Mouse (Mus musculus): ENCODE measurements around the gene Pnrc2. TPM values are rescaled to one million over a fixed set of nuclear protein-coding genes. Genes with fewer than 3 reads are reported as not detected.

Pnrc2 gene
- polyA plus RNA-seq, 1 experiment from 2014 or later, result 105 TPM

GRCm38 (mm10) chr4:135872015-135872414 is 1.6 kb downstream of the Pnrc2 start:
- H3K27me3 ChIP-seq, result no peaks in the 10 kb centered on the region
- ATAC-seq, result no peak
- POLR2A ChIA-PET, result interaction anchor here (0.6 kb wide), 1 partner anchor 74 kb away, joined by 3 read pairs; no protein-coding TSS in a partner anchor
- CTCF ChIA-PET, result no interaction called here
- no peak for DNase-seq (ENCODE audit: low read depth, low spot score)
- TF ChIP-seq CTCF (IDR thresholded peaks at IDR 0.05), result no peak
- in situ Hi-C loops (cut with MboI; ENCODE audit: low pct_unique_long_range_greater_than_20kb), result loop anchor here (10.0 kb wide), 1 partner anchor 187 kb away; the partner anchor contains the start of gene Ifnlr1

DNA sequence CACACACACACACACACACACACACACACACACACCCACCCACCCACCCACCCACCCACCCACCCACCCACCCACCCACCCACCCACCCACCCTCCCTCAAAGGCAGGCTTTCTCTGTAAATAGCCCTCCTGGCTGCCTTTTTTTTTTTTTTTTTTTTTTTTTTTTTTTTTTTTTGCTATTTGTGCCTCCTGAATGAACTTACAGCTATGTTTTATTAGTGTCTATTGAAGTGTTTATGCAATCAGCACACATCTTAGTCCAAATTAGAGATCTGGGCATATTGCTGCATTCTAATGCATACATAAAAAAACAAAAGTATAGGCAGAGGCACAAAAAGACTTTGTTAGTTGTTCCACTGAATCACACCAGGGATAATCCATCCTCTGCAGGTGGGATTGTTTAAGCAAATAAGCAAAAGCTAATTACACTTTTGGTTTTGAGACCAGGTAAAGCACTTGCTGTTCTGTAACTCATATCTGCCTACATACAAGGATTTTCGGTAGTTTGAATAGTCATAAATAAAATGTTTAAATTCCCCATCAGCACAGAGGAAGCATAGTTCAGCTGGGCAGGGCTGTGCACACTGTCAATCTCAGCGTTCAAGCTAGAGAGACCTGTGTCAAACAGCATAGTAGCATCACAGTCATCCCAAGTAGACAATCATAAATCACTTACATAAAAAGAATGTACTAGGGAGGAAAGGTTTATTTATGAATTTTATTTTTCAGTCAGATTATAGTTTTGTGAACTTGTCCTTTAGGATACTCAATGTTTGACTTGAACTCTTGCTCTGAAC is 3.2 kb downstream of the Pnrc2 start:
- no peak for DNase-seq (ENCODE audit: low read depth, low spot score)
- in situ Hi-C loops (cut with MboI; ENCODE audit: low pct_unique_long_range_greater_than_20kb), result loop anchor here (10.0 kb wide), 1 partner anchor 186 kb away; the partner anchor contains the start of gene Ifnlr1
- TF ChIP-seq CTCF (IDR thresholded peaks at IDR 0.05), result no peak
- no peaks in the 10 kb centered on the region for H3K27me3 ChIP-seq
- ATAC-seq, result no peak
- ChIA-PET POLR2A (interaction anchor here (0.6 to 1.3 kb wide), 2 partner anchors 10 to 459 kb away, joined by 3 to 7 read pairs; no protein-coding TSS in a partner anchor), CTCF (interaction anchor here (1.6 kb wide), 1 partner anchor 69 kb away, joined by 6 read pairs; no protein-coding TSS in a partner anchor)

DNA sequence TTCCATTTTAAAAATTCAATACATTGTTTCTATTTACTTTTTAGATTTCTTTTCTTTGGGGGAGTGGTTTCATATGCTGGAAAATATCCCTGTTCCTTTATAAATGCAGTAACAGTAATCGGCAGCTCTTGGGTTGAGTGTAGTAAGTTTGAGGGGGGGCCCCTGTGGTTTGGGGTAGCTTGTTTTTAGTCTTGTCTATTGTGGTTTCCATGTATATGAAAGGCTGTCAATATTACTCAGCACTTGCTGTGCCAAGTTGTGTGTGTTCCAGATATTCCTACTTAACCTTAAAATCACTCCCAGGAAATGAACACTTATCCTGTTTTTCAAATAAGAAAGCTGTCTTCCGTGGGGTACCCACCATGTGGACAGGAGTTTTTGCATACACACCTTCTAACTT is 4.7 kb downstream of the Pnrc2 start:
- CTCF ChIA-PET, result interaction anchor here (1.6 kb wide), 1 partner anchor 68 kb away, joined by 6 read pairs; no protein-coding TSS in a partner anchor
- ATAC-seq (no peak), DNase-seq (ENCODE audit: low read depth, low spot score) (no peak)
- POLR2A ChIA-PET, result interaction anchor here (0.8 to 1.1 kb wide), 3 partner anchors 9 to 14 kb away, joined by 3 read pairs; partner anchors contain the start of gene Srsf10
- no peak for TF ChIP-seq CTCF (IDR thresholded peaks at IDR 0.05)
- H3K27me3 ChIP-seq, result no peaks in the 10 kb centered on the region
- in situ Hi-C loops (cut with MboI; ENCODE audit: low pct_unique_long_range_greater_than_20kb), result no loop called here

DNA sequence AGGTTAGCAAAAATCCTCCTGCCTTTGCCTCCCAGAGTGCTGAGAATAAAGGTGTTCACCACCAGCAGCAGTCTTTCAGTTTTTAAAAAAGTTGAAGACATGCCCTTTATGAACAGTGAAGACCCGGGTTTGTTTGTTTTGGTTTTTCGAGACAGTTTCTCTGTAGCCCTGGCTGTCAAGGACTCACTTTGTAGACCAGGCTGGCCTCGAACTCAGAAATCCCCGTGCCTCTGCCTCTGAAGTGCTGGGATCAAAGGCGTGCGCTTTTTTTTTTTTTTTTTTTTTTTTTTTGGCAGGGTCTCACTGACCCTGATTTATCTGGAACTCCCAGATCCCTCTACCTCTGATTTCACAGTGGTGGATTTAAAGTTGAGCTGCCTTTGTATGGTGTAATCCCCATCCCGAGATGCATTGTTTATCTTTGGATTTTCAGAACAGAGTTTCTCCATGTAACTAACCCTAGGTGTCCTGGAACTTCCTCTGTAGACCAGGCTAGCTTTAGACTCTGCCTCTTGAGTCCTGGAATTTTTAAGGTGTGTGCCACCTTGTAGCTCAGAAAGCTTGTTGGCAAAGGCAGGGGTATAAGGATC is 16.0 kb downstream of the Pnrc2 start:
- ChIA-PET POLR2A (interaction anchor here (0.6 to 0.7 kb wide), 2 partner anchors 1348 to 1574 kb away, joined by 4 to 6 read pairs; no protein-coding TSS in a partner anchor), CTCF (interaction anchor here (0.7 kb wide), 1 partner anchor 867 kb away, joined by 3 read pairs; no protein-coding TSS in a partner anchor)
- no peak for DNase-seq (ENCODE audit: low read depth, low spot score)
- in situ Hi-C loops (cut with MboI; ENCODE audit: low pct_unique_long_range_greater_than_20kb), result no loop called here
- no peak for ATAC-seq
- TF ChIP-seq CTCF (IDR thresholded peaks at IDR 0.05), result no peak
- no peaks in the 10 kb centered on the region for H3K27me3 ChIP-seq

- DNase-seq (ENCODE audit: low read depth, low spot score), result no peak
- no peaks in the 10 kb centered on the region for H3K27me3 ChIP-seq
- in situ Hi-C loops (cut with MboI; ENCODE audit: low pct_unique_long_range_greater_than_20kb), result no loop called here
- CTCF ChIA-PET, result no interaction called here
- POLR2A ChIA-PET, result interaction anchor here (0.9 kb wide), 1 partner anchor 13 kb away, joined by 3 read pairs; no protein-coding TSS in a partner anchor
- ATAC-seq, result peak; percentile 58
- TF ChIP-seq CTCF (IDR thresholded peaks at IDR 0.05), result no peak
Observed at GRCm38 (mm10) chr4:135856223-135857091, 17.2 kb downstream of the Pnrc2 start.

DNA sequence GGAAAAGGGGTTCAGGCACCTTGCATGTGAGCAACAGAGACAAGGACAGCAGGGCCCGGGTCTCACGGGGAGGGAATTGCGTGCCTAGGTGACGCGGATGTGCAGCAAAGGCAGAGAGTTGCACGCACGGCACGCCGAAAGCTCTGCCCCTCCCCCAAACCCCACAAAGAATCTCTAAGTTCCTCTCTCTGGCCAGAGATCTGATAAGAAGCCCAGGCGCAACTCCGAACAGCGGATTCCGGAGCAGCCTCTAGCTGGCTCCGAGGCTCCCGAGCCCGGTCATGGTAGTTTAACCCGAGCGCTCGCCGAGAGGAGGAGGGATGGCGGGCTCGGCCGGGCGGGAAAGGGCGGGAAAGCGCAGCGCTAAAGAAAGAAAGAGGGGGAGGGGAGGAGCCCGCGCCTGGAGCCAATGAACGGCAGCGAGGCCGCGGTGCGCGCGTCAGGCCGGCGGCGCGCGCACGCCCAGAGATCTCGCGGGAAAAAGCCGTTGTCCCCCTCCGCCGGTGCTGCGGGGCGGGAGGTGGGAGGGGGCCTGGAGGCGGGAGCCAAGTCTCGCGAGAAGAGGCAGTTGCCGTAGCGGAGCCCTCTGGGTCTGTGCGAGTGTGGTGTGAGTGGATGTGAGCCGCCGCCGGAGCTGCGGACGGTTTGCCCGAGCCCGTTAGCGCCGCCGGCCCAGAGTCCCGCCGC is 18.0 kb downstream of the Pnrc2 start, which contains the start of gene Srsf10:
Gene Srsf10 (plus strand): TSS at position 212 of the 687 bp plus-strand sequence.
- peak; percentile 62 for DNase-seq (ENCODE audit: low read depth, low spot score)
- no peaks in the 10 kb centered on the region for H3K27me3 ChIP-seq
- in situ Hi-C loops (cut with MboI; ENCODE audit: low pct_unique_long_range_greater_than_20kb), result no loop called here
- TF ChIP-seq CTCF (IDR thresholded peaks at IDR 0.05), result no peak
- POLR2A ChIA-PET, result interaction anchor here (0.6 to 0.7 kb wide), 3 partner anchors 14 to 90 kb away, joined by 3 read pairs; no protein-coding TSS in a partner anchor
- ATAC-seq, result peak; percentile 81
- CTCF ChIA-PET, result no interaction called here

- TF ChIP-seq CTCF (IDR thresholded peaks at IDR 0.05), result no peak
- DNase-seq (ENCODE audit: low read depth, low spot score), result no peak
- CTCF ChIA-PET, result no interaction called here
- no peak for ATAC-seq
- POLR2A ChIA-PET, result interaction anchor here (0.5 to 0.7 kb wide), 4 partner anchors 14 to 926 kb away, joined by 3 read pairs; no protein-coding TSS in a partner anchor
- in situ Hi-C loops (cut with MboI; ENCODE audit: low pct_unique_long_range_greater_than_20kb), result no loop called here
- no peaks in the 10 kb centered on the region for H3K27me3 ChIP-seq
Observed at GRCm38 (mm10) chr4:135855080-135855479, 18.6 kb downstream of the Pnrc2 start.

DNA sequence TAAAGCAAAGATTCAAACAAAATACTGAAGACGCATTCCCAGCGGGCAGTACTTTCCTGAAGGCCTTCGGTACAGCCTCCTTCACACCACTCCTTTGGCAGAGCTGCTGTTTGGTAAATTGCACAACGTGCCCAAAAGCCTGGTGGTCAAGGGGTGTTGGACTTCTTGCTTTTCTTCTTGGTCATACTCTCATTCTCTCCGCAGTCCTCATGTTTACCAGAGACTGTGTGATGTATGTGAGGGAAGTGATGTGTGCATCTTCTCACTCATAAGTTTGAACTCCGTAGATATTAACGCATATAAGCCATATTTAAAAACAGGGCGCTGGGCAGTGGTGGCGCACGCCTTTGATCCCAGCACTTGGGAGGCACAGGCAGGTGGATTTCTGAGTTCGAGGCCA is 19.0 kb downstream of the Pnrc2 start:
- CTCF ChIA-PET, result no interaction called here
- POLR2A ChIA-PET, result interaction anchor here (0.5 kb wide), 1 partner anchor 926 kb away, joined by 3 read pairs; no protein-coding TSS in a partner anchor
- ATAC-seq (no peak), DNase-seq (ENCODE audit: low read depth, low spot score) (no peak)
- H3K27me3 ChIP-seq, result no peaks in the 10 kb centered on the region
- in situ Hi-C loops (cut with MboI; ENCODE audit: low pct_unique_long_range_greater_than_20kb), result no loop called here
- TF ChIP-seq CTCF (IDR thresholded peaks at IDR 0.05), result no peak

DNA sequence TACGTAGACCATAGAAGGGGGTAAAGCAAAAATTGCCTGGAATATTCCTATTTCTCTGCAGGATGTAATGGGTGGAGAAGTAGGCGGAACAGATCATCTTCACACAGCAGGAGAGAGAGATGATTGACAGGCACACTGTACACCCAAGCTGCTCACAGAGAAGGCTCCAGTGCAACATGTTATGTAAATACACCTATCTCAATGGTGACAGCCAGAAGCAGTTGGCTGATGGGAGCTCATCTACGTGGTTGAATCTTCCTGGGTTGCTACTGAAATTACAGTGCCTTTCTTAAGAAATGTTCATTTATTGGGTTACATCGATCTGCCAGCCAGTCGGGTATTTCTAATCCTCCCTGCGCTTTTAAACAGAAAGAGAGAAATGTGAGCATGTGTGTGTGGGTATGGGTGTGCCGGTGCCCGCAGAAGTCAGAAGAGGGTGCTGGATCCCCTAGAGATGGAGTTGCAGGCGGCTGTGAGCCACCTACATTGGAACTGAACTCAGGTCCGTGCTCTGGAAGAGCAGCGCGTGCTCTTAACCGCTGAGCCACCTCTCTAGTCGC is 19.6 kb downstream of the Pnrc2 start:
- no peak for ATAC-seq
- DNase-seq (ENCODE audit: low read depth, low spot score), result no peak
- CTCF ChIA-PET, result no interaction called here
- in situ Hi-C loops (cut with MboI; ENCODE audit: low pct_unique_long_range_greater_than_20kb), result no loop called here
- no peaks in the 10 kb centered on the region for H3K27me3 ChIP-seq
- POLR2A ChIA-PET, result no interaction called here
- no peak for TF ChIP-seq CTCF (IDR thresholded peaks at IDR 0.05)

Data from Patski (cell line).